8 mouse cellular contexts compared by ENCODE assay signal in genomic region chr11:101009046-101009887, GRCm38 (mm10). TPM values are rescaled to one million over a fixed set of nuclear protein-coding genes. Genes with fewer than 3 reads are reported as not detected.
A peak's percentile ranks its signal among the peaks of the same experiment; 100 is the strongest.
DNase-seq lines count a peak whose midpoint lies in the region; ATAC-seq and TF ChIP-seq lines count a peak whose summit lies in the region.

Gene Atp6v0a1, plus strand, starts transcription at chr11:101009452.

- peaks cover 32% of the 10 kb centered on the region for H3K36me3 ChIP-seq in megakaryocyte, embryonic 14.5 days (replicated peaks; ENCODE audit: low read length)

- peak; percentile 94 for TF ChIP-seq POLR2A in cortical plate, adult 2 months (IDR thresholded peaks at IDR 0.05; ENCODE audit: extremely low read depth, insufficient read depth, low read length)

- H3K9me3 ChIP-seq in megakaryocyte, embryonic 14.5 days: no peaks in the 10 kb centered on the region

- no peaks in the 10 kb centered on the region for H3K27me3 ChIP-seq in megakaryocyte, embryonic 14.5 days (replicated peaks)

- peak within 1 kb of the TSS; percentile 62 for H3K27ac ChIP-seq in cortical plate, adult 2 months (ENCODE audit: insufficient read depth, low read length)

- DNase-seq in gastrocnemius, adult 8-10 months (ENCODE audit: low spot score in 2 of 2): peak; percentile 96 to 97
- DNase-seq in hindlimb bud, embryonic 11.5 days (ENCODE audit: extremely low spot score, low read depth, low spot score): peak; percentile 66
- peak; percentile 90 to 97 for DNase-seq in left cerebral cortex, adult 8-10 months (ENCODE audit: low spot score in 2 of 2)
- DNase-seq in right cerebral cortex, postnatal 10 days (ENCODE audit: low spot score in 2 of 2): peak; percentile 98 to 99
- DNase-seq in urinary bladder, postnatal 25 days (ENCODE audit: low spot score): peak; percentile 93

- H3K4me3 ChIP-seq in cortical plate, adult 2 months (ENCODE audit: insufficient read depth, low read length): peak within 1 kb of the TSS; percentile 68
- H3K4me3 ChIP-seq in megakaryocyte, embryonic 14.5 days (replicated peaks): peak within 1 kb of the TSS; percentile 92

- peak; percentile 84 for ATAC-seq in activated CD4-positive, CD25-positive, alpha-beta regulatory T cell, adult 4 months

- no peak for TF ChIP-seq CTCF in cortical plate, adult 2 months (IDR thresholded peaks at IDR 0.05; ENCODE audit: extremely low read depth, insufficient read depth, low read length)

- peaks cover 8% of the 10 kb centered on the region for H3K4me1 ChIP-seq in cortical plate, adult 2 months (ENCODE audit: control insufficient read depth, insufficient read depth, low read length)
- peaks cover 56% of the 10 kb centered on the region for H3K4me1 ChIP-seq in megakaryocyte, embryonic 14.5 days

RNA-seq across cellular contexts. Expression of gene Atp6v0a1, which starts in this region (rescaled TPM):
- polyA plus RNA-seq in activated CD4-positive, CD25-positive, alpha-beta regulatory T cell, adult 4 months (2017; shearing (Covaris generic)): 1 to 10 TPM; 4.3 to 4.7 TPM
- polyA plus RNA-seq in cortical plate, adult 2 months (2012; rRNA removed): 333 and 341 TPM in 2 replicates
- 10 to 100 TPM; 62.0 to 79.8 (median 66.8) TPM for total RNA-seq in gastrocnemius, adult 8-10 months (2022)
- 100 to 1,000 TPM; 407 to 438 (median 419) TPM for total RNA-seq in left cerebral cortex, adult 8-10 months (2022)
- 90.5 and 153 TPM in 2 replicates for polyA plus RNA-seq in megakaryocyte, embryonic 14.5 days (2012; ENCODE audit: insufficient read depth, low replicate concordance)

Comparison
In these comparisons a context has a peak if more than half of its experiments do, and no peak if none do; other contexts are left out.
1. Peak in every context shown above with its lines: DNase-seq, ATAC-seq, H3K4me3 ChIP-seq and H3K27ac ChIP-seq.
2. RNA of gene Atp6v0a1 (total RNA-seq): 407 to 438 TPM in left cerebral cortex, adult 8-10 months; 62.0 to 79.8 TPM in gastrocnemius, adult 8-10 months; every median in the first group is over 4 times any median in the second.
3. RNA of gene Atp6v0a1 (polyA plus RNA-seq): 333 to 341 TPM in cortical plate, adult 2 months and 90.5 to 153 TPM in megakaryocyte, embryonic 14.5 days; 4.3 to 4.7 TPM in activated CD4-positive, CD25-positive, alpha-beta regulatory T cell, adult 4 months; every median in the first group is over 10 times any median in the second.